Mouse (Mus musculus): ENCODE measurements around the gene Olfr167.
"Not testable (repeated sequence)": the region's sequence is repeated elsewhere in the genome, so short reads cannot be mapped to it uniquely, and the experiment has no call there.

Gene Olfr167

DNA sequence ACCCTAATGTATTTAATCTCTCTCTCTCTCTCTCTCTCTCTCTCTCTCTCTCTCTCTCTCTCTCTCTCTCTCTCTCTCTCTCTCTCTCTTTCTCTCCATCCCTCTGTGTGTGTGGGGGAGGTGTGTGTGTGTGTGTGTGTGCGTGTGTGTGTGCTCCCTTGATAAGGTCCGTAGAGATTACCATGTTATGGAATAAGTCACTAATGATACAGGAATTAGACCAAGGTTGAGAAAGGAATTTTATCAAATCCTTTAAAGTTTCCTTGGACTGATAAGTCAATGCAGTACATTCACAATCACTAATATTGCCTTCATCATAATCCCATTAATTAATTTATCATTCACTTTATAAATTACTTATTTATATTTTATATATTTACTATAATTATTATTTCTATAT is at the start of gene Olfr167:
TSS of gene Olfr167 (minus strand) at position 101 of the 400 bp plus-strand sequence.
- DNase-seq (ENCODE audit: low read depth), result no peak

DNA sequence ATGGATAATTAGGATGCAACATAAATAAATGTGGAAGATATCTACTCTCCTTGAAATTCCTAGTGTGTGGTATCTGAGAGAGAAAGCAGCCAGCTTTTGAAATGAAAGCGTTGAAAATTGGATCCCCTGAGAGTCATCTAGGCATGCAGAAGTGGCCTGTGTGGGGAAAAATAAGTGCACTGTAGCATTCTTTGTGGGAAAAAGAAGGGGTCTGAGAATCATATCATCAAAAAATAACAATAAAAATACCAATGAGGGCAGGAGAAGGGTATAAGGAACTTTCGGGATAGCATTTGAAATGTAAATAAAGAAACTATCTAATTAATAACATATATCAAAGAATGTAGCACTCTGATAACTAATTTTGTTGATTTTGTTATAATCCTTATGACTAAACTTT is 49.6 kb upstream of the Olfr167 start, which contains the start of gene Olfr169:
TSS of gene Olfr169 (minus strand) at position 101 of the 400 bp plus-strand sequence.
- DNase-seq (ENCODE audit: low read depth), result not testable (repeated sequence)

- not testable (repeated sequence) for DNase-seq (ENCODE audit: low read depth)
Observed at GRCm38 (mm10) chr16:19553429-19553828, 31.4 kb upstream of the Olfr167 start.

GRCm38 (mm10) chr16:19552246-19552645 is 30.2 kb upstream of the Olfr167 start:
- not testable (repeated sequence) for DNase-seq (ENCODE audit: low read depth)

GRCm38 (mm10) chr16:19535455-19535854 is 13.4 kb upstream of the Olfr167 start, which contains the start of gene Olfr168:
Gene Olfr168 (minus strand): TSS chr16:19535555.
- DNase-seq (ENCODE audit: low read depth), result no peak

DNA sequence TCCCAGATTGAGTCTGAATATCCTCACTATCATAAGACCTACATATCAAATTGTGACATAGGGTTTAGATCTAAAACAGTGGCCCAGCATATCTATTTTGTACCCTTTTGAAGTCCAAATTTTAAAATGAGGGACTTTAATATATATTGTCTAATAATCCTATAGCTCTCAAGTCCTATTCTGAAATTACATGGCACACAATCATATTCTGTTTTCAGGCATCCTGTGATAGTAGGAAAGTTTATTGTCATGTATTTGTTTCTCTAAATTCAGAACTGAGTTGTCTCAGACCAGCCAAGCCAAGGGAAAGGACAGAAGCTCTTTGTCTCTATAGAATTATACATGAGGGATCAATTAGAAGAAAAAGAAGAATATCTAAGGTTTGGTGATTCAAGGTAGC is 38.7 kb downstream of the Olfr167 start, which contains the start of gene Olfr166:
TSS of gene Olfr166 (plus strand) at position 301 of the 400 bp plus-strand sequence.
- no peak for DNase-seq (ENCODE audit: low read depth)

- no peak for DNase-seq (ENCODE audit: low read depth)
Observed at GRCm38 (mm10) chr16:19464365-19464764, 57.7 kb downstream of the Olfr167 start.

Data from fibroblast of lung, adult 2 months (primary cell).